Mouse (Mus musculus): Measurements from ENCODE around the gene Fam219b. TPM values are rescaled to one million over a fixed set of nuclear protein-coding genes. Genes with fewer than 3 reads are reported as not detected.

Fam219b gene
- 10.2 and 15.6 TPM in 2 replicates for polyA plus RNA-seq (2021; fragmentation: Nextera tagmentation)
- long read RNA-seq, experiment 1, transcript Fam219b-202 (5 exons, 3,017 nt): minor isoform, 38 of 88 reads
- long read RNA-seq, experiment 1, transcript Fam219b-201 (4 exons, 3,001 nt): major isoform, 41 of 88 reads
- long read RNA-seq, experiment 1, partial matches to known transcripts: 3 of 88 reads
- long read RNA-seq, experiment 1, other reads (novel, unspliced or antisense): 6 of 88 reads
- long read RNA-seq, experiment 2, transcript Fam219b-202 (5 exons, 3,017 nt): major isoform, 12 of 28 reads
- long read RNA-seq, experiment 2, partial matches to known transcripts: 0 of 28 reads
- long read RNA-seq, experiment 2, other reads (novel, unspliced or antisense): 13 of 28 reads

DNA sequence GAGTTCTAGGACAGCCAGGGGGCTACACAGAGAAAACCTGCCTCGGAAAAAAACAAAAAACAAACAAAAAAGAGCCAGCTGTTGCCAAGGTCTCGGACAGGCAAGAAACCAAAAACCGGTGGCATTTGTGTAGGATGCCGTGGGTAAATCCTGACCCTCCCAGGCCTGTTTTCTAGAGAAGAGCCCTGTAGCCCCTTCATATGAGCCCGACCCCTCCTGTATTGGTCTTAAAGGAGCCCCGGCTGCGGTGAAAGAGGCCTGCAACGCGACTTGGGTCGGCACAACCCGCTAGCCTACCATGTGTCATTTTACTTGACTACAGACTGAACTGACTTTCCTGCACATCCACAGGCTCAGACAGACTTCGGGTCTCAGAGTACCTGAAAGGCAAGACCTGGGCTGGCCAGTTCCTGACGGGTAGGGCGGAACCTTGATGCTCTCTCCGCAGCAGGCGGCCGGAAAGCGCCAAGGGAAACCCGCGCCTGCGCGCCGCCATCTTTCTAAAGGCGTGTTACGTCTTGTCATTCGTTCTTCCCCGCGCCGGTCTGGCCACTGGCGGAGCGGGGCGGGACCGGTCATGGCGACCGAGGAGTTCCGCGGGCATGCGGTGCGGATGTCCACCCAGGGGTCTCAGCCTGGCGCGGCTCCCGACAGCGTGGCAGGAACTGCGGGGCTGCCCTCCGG is at the start of gene Fam219b:
Fam219b (plus strand) TSS at position 485 of the 684 bp plus-strand sequence.

DNA sequence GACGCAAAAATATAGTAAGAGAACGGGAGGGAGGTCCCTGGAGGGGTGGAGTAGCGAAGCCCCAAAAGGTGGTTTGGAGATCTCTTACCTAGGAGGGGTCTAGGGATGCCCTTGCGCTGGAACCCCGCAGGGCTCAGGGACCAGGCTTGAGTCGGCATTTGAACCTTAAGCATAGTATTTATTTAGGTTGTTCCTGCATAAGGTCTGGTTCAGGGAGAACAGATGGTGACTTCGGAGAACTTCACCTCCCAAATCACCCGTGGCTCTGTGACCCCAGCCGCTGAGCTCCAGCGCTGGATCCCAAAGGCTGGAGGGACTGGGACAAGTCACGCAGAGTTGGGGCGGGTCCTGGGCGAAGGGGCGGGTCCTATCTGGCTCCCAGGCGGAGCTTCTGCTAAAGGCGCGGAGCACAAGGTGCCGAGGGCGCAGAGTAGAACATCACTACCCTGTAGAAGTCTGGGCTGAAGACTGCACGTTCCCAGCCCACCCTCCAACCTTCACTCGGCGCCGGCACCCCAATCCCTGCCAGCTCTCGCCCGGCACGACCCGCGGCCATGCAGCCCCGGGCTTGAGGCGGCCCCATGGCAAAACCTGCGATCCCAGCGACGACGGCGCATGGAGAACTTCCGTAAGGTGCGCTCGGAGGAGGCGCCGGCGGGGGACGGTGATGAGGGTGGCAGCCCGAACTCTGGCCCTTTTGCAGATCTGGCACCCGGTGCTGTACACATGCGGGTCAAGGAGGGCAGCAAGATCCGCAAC is 33.5 kb upstream of the Fam219b start, which contains the start of gene Rpp25:
Rpp25 (plus strand) TSS at position 405 of the 759 bp plus-strand sequence.

DNA sequence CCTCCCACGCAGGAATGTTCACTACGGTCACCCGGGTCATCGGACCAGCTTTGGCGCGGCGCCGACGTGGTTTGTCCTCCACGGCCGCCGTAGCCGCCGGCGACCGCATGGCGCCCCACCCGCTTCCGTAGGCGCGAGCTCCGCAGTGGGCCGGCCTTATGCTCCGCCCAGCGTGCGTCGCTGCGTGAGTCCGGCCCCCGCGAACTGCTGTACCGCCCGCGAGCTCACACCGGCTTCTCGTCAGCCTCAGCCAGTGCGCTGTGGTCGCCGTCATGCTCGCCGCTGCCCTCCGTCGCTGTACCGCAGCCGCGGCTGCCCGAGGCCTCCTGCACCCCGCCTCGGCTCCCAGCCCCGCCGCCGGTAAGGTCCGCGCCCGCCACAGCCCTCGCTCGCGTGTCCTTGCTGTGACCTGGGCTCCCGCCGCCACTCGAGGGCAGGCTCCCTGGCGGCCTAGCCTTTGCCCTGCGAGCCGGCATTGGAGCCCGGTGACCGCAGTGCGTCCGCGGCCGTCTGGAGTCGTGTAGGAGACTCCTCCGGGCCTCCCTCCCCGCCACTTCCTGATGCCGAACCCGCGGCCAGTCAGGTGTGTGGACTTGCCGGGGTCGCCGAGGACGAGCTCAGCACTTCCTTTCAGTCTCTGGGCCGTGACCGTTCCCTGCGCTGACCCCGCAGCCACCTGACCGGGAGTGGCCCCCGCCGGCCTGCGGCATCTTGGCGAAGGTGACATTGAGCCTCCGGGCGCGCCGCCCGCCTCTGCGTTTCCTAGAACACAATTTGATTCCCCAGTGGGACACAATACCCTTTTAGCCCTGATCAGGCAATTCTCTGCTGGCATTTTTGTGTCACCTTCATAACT is 16.0 kb upstream of the Fam219b start, which contains the start of gene Cox5a:
Cox5a (plus strand) TSS at position 219 of the 856 bp plus-strand sequence.

DNA sequence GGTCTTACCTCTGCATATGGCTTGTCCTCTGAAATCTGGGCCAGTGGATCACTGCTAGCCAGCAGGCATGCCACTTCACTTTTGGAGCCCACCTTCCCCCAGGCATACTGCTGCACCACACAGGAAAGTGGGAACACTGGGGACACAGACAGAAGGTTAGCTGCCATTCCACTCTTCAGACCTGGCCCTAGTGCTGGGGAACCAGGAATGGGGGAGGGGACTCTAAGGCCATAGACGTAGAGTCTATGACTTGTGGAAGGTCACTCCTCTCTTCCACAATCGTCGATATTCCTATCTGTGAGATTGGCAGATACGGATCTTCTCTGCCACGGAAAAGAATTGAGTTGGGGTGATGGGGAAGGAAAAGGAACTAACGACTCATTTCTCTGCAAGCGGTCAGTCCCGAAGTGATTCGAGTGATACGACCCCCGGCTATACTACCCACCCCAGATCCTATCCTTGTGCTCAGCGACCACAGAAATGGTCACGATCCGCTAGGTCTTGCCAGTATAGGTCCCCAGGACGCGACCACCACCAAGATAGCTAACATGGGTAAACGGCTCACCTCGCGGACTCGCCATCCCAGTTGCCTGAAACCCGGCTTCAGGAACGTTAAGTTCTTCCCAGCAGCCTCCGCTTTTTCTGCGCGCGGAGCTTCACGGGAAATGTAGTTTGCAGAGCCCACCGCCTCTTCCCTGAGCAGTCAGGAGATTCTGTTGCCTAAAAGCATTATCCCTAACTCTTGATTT is 15.0 kb downstream of the Fam219b start, which contains the start of gene Mpi:
Mpi (minus strand) TSS at position 625 of the 749 bp plus-strand sequence.

DNA sequence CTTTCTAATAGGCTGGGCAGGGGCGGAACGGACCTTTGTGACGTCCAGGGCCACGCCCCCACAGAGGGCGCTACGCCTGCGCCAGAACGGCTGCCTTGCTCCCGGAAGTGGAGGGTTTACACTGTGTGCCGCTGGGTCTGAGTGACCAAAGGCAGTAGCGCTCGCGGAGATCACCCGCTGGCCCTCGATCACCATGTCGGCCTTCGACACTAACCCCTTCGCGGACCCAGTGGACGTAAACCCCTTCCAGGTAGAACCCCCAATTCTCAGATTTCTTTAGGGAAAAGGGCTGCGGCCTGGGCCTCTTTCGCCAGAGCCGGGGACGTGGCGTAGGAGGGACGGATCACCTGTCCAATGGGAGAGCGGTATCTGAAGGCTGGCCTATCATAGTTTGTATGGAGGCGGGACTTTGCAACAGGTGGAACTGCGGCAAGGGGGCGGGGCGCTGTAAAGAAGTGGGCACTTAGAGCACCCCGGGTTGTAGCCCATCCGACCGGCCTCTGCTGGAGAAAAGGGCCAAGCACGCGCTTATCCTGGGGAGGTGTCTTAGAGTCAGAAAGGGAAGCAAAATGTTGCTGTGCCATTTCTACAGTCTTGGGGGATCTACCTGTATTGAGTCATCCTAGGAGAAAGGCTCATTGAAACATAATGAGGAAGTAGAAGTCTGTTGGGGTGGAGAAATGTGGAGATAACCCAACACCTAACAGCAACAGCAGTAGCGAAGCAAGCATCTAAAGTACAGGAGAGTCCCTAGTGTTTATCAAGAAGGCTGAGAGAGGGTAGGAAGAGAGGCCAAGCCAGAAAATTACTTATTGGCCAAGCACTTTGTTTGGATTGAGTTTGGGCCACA is 23.8 kb downstream of the Fam219b start, which contains the start of gene Scamp2:
Scamp2 (plus strand) TSS at position 83 of the 850 bp plus-strand sequence.

DNA sequence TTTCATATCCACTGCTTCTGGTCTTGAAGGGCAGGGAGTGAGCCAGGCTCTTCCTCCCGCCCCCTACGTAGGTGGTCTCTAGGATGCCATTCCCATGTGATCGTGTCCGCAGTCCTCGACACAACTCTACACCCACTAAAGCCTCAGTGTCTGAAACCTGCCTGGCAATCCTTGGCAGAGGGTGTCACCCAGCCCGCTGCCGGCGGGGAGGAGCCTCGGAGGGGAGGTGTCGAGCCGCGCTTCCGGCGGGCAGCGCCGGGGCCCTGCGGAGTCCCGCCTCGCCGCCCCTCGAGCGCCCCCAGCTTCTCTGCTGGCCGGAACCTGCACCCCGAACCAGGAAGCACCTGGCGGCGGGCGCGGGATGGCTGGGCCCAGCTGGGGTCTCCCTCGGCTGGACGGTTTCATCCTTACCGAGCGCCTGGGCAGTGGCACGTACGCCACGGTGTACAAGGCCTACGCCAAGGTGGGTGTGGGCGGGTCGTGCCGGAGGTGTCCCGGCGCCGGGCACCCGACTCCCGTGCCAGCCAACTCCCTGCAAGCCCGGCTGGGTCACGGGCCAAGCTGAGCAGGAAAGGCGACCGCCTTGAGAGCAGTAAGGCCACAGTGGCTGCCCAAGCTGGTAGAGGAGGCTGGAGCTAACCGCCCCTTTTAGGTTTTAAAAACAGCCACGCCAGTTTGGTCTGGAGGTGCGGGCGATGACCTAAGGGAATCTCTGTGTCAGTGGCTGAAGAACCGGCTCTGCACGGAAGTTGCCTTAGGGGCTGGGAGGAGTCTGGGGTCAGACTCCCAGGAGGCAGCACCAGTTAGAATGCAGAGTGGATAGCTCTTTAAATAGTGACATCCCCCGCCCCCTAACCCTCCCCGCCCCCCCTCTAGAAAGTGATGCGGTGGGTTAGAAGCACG is 52.1 kb downstream of the Fam219b start, which contains the start of gene Ulk3:
Ulk3 (plus strand) TSS at position 229 of the 903 bp plus-strand sequence.

Other genes with a start within 250 kb of the Fam219b start
- gene Ppcdc, start 97.4 kb upstream of the Fam219b start, polyA plus RNA-seq (2021; fragmentation: Nextera tagmentation): 15.0 and 15.5 TPM in 2 replicates
- 177 and 316 TPM in 2 replicates for gene Scamp5, start 69.5 kb upstream of the Fam219b start, polyA plus RNA-seq (2021; fragmentation: Nextera tagmentation)
- gene Rpp25, start 33.5 kb upstream of the Fam219b start, polyA plus RNA-seq (2021; fragmentation: Nextera tagmentation): 28.6 and 31.5 TPM in 2 replicates
- 1,376 and 1,378 TPM in 2 replicates for gene Cox5a, start 16.3 kb upstream of the Fam219b start, polyA plus RNA-seq (2021; fragmentation: Nextera tagmentation)
- 43.9 and 57.3 TPM in 2 replicates for gene Mpi, start 15.2 kb downstream of the Fam219b start, polyA plus RNA-seq (2021; fragmentation: Nextera tagmentation)
- 27.6 and 31.6 TPM in 2 replicates for gene Scamp2, start 23.4 kb downstream of the Fam219b start, polyA plus RNA-seq (2021; fragmentation: Nextera tagmentation)
- gene Ulk3, start 51.9 kb downstream of the Fam219b start, polyA plus RNA-seq (2021; fragmentation: Nextera tagmentation): 9.0 and 10.7 TPM in 2 replicates
- gene Cplx3, start 68.8 kb downstream of the Fam219b start, polyA plus RNA-seq (2021; fragmentation: Nextera tagmentation): 14.1 and 17.1 TPM in 2 replicates
- gene Lman1l, start 83.2 kb downstream of the Fam219b start, polyA plus RNA-seq (2021; fragmentation: Nextera tagmentation): not detected in 2 replicates
- gene Csk, start 116.1 kb downstream of the Fam219b start, polyA plus RNA-seq (2021; fragmentation: Nextera tagmentation): 4.2 and 6.2 TPM in 2 replicates
- not detected in 2 replicates for gene Cyp1a2, start 146.2 kb downstream of the Fam219b start, polyA plus RNA-seq (2021; fragmentation: Nextera tagmentation)
- 0.08 and 0.15 TPM in 2 replicates for gene Cyp1a1, start 150.4 kb downstream of the Fam219b start, polyA plus RNA-seq (2021; fragmentation: Nextera tagmentation)
- gene Edc3, start 171.0 kb downstream of the Fam219b start, polyA plus RNA-seq (2021; fragmentation: Nextera tagmentation): 9.0 and 10.6 TPM in 2 replicates
- gene Clk3, start 228.3 kb downstream of the Fam219b start, polyA plus RNA-seq (2021; fragmentation: Nextera tagmentation): 34.3 and 39.4 TPM in 2 replicates

Measured in left cerebral cortex, adult 6 months (tissue).